Mouse (Mus musculus) monocyte, adult 59 days (primary cell): ENCODE results near the gene Slc38a5. TPM values are rescaled to one million over a fixed set of nuclear protein-coding genes. Genes with fewer than 3 reads are reported as not detected.

Experiments
- total RNA-seq, 2 experiments: library from RNA; stranded (reverse); gene quantifications; one replicate each; pipeline ENCODE4 v1.2.4; 2023

Slc38a5 gene
- not detected for total RNA-seq

DNA sequence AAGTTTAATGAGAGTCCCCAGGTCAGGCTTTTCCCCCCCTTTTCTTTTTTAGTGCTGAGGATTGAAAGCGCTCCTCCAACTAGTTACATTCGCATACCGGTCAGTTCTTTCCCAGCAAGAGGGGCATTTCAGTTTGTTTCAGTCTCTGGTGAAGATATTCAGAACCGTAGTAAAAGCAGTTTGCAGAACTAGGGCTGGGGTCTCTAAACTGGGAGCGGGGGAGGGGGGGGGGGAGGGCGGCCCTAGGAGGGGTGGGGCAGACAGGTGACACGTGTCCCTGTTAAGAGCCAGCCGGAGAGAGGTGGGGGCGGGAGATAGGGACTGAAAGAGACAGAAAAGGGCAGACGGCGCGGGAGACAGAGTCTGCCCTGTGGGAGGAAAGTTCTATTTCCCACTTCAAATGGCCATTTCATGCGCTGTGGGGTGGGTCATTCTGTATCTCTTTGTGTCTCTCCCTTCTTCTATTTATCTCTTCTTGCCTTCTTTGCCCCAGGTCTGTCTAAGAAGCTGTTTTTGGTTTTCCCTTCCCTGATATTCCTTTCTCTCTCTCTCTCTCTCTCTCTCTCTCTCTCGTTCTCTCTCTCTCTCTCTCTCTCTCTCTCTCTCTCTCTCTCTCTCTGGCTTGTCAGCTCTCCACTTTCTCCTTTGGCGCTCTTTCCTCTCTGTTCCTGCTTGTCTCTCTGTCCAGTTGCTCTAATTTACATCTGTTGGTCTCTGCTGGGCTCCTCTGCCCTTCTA, at the start of gene Slc38a5:
TSS of gene Slc38a5 (plus strand) at position 51 of the 738 bp plus-strand sequence.

DNA sequence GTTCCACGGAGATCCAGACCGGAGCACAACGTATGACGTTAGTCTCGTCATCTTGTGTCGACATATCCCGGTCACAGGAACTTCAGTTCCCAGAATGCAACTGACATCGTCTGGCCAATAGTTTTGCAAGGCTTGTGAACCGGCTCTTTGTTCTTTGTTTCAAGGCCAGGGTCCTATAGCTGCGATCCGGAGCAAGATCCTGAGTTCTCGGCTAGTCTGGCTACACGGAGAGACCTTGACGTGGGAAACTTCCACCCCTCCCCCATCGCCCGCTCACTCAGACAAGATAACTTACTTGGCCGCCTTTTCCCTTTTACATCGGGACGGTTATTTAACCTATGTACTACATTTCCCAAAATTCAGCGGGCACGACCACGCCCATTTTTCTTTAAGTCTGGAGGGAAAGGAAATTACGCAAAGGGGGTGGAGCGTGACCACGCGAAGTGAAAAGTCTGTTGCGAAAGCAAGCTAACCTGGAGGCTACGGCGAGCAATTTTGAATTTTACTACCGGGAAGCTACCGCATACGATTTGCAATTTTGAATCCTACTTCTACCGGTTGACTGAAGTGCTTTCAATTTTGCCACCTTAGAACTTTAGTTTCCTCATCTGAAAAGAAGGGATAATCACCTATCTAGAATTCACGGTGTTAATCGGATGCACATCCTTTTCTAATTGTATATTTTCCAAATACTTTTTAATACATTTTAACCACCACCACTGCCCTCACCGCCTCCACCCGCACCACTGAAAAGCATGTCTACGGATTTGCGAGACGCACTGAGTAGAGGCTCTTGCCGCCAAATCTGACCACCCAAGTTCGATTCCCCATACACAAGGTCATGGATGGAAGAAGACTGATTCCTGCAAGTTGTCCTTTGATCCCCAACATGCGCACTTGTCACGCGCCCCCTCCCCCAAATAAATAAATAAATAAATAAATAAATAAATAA, 18.3 kb upstream of the Slc38a5 start, which contains the start of gene Ftsj1:
TSS of gene Ftsj1 (minus strand) at position 73 of the 952 bp plus-strand sequence.

DNA sequence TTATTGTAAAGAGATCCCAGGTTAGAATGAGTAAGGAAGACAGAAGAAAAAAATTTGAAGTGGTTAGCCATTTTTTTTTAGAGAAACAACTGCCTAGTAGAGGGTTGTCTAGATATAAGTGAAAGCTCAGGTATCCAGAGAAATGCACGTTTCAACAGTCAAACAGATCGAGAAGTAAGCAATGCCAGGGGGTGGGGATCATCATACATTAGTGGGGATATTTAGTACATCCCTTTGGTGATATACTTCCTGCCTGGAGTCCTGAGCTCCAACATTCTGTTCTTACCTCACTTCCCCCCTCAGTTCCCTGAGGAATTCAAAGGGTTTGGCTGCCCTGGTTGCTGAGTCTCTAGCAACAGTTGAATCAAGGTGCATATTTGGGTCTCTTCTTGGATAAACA, 56.2 kb downstream of the Slc38a5 start, which contains the start of gene Ssxb10:
TSS of gene Ssxb10 (plus strand) at position 301 of the 400 bp plus-strand sequence.

Other genes with a start within 250 kb of the Slc38a5 start
- 10 to 100 TPM; 13.8 to 15.7 TPM for gene Suv39h1, start 196.4 kb upstream of the Slc38a5 start, total RNA-seq
- gene Was, start 180.6 kb upstream of the Slc38a5 start, total RNA-seq: 100 to 1,000 TPM; 141 to 157 TPM
- 10 to 100 TPM; 72.2 to 76.7 TPM for gene Wdr13, start 138.2 kb upstream of the Slc38a5 start, total RNA-seq
- 100 to 1,000 TPM; 328 to 382 TPM for gene Rbm3, start 125.3 kb upstream of the Slc38a5 start, total RNA-seq
- gene Tbc1d25, start 95.0 kb upstream of the Slc38a5 start, total RNA-seq: 1 to 10 TPM; 6.5 to 8.6 TPM
- gene Ebp, start 77.6 kb upstream of the Slc38a5 start, total RNA-seq: 10 to 100 TPM; 57.5 to 62.4 TPM
- gene Porcn, start 64.6 kb upstream of the Slc38a5 start, total RNA-seq: 1 to 10 TPM; 2.1 to 3.1 TPM
- gene Ftsj1, start 18.7 kb upstream of the Slc38a5 start, total RNA-seq: 10 to 100 TPM in 1 of 2 experiments, 1 to 10 TPM in 1; 9.3 to 11.7 TPM
- gene Ssxb10, start 56.3 kb downstream of the Slc38a5 start, total RNA-seq: not detected
- not detected for gene Ssxb9, start 95.8 kb downstream of the Slc38a5 start, total RNA-seq
- gene Ssxb1, start 142.2 kb downstream of the Slc38a5 start, total RNA-seq: not detected
- not detected for gene Ssxb2, start 190.6 kb downstream of the Slc38a5 start, total RNA-seq